Mouse (Mus musculus) lung, embryonic 14.5 days (tissue): ENCODE data around the gene Prss32. TPM values are rescaled to one million over a fixed set of nuclear protein-coding genes. Genes with fewer than 3 reads are reported as not detected.

Experiments
- ATAC-seq: fragments of 200-750 bp; cut with Nextera tagmentation; 2 replicates; pipeline ENCODE4 v1.8.0; 2017; ENCODE audit warnings: mild to moderate bottlenecking, moderate TSS enrichment, moderate library complexity; ENCODE audit not compliant: insufficient read depth
- DNase-seq: peaks from one replicate; pipeline ENCODE4 v3.0.0-alpha.2; 2015
- H3K27ac ChIP-seq: fragments of 300-500 bp; sonication (generic); 2 replicates; pipeline ENCODE4 v1.5.1; 2014; ENCODE audit warnings: low read depth, mild to moderate bottlenecking, moderate library complexity
- H3K27me3 ChIP-seq: fragments of 300-500 bp; sonication (generic); 2 replicates; pipeline ENCODE4 v1.6.1; 2014; ENCODE audit warnings: low read length, control low read depth; ENCODE audit not compliant: insufficient read depth
- H3K36me3 ChIP-seq: fragments of 300-500 bp; sonication (generic); 2 replicates; pipeline ENCODE4 v1.6.1; 2014; ENCODE audit warnings: control low read depth; ENCODE audit not compliant: insufficient read depth
- H3K4me1 ChIP-seq: fragments of 300-500 bp; sonication (generic); 2 replicates; pipeline ENCODE4 v1.6.1; 2014; ENCODE audit warnings: antibody characterized with exemption, control low read depth; ENCODE audit not compliant: insufficient read depth
- H3K4me2 ChIP-seq: fragments of 300-500 bp; sonication (generic); 2 replicates; pipeline ENCODE4 v1.6.1; 2014; ENCODE audit warnings: mild to moderate bottlenecking
- H3K4me3 ChIP-seq: fragments of 300-500 bp; sonication (generic); 2 replicates; pipeline ENCODE4 v1.5.1; 2014; ENCODE audit warnings: low read depth, low read length
- H3K9ac ChIP-seq: fragments of 300-500 bp; sonication (generic); 2 replicates; pipeline ENCODE4 v1.6.1; 2014
- H3K9me3 ChIP-seq: fragments of 300-500 bp; sonication (generic); 2 replicates; pipeline ENCODE4 v1.6.1; 2016; ENCODE audit warnings: low read depth, low read length, control low read depth
- CTCF ChIP-seq: IDR thresholded peaks from 2 replicates; pipeline ENCODE4 v1.5.1; 2016; ENCODE audit warnings: antibody characterized with exemption, low read depth
- WGBS: fragments of 180-500 bp; shearing (Covaris S2); extraction: QIAGEN DNeasy Blood & Tissue Kit; methylation state at CpG from one replicate; pipeline ENCODE4 v1.1.7; 2014; 5-methylcytosine and 5-hydroxymethylcytosine counted together
- polyA plus RNA-seq: library from polyadenylated mRNA; unstranded; fragments of >200 nt; fragmentation: Nextera tagmentation; extraction: Ambion mirVana; gene quantifications from 2 replicates; pipeline ENCODE4 v1.2.1, GENCODE M21; 2014

Prss32 gene
- not detected in 2 replicates for polyA plus RNA-seq

GRCm38 (mm10) chr17:23843812-23844273 is at the start of gene Prss32, which contains the start of gene Prss41:
TSS of gene Prss32 (plus strand) at chr17:23843855.
TSS of gene Prss41 (minus strand) at chr17:23844172.
- Histone ChIP-seq H3K9ac (no peak within 1 kb of the TSS), H3K4me1 (no peaks in the 10 kb centered on the region), H3K36me3 (no peaks in the 10 kb centered on the region), H3K9me3 (no peaks in the 10 kb centered on the region), H3K4me2 (peak within 1 kb of the TSS; percentile 48), H3K4me3 (no peak within 1 kb of the TSS), H3K27me3 (0 out of 2 replicates have a peak, but pooled peaks cover 3% of the 10 kb centered on the region), H3K27ac (no peak within 1 kb of the TSS)
- DNase-seq (peak; percentile 53), ATAC-seq (peak; percentile 58)
- peak; percentile 64 for TF ChIP-seq CTCF
- WGBS, result 15% methylated on average over 19 of the region's 19 CpGs

GRCm38 (mm10) chr17:23795323-23795722 is 48.3 kb upstream of the Prss32 start:
- H3K36me3 ChIP-seq, result no peaks in the 10 kb centered on the region
- 92% methylated on average over 8 of the region's 8 CpGs for WGBS
- no peak overlapping the region for H3K4me3 ChIP-seq
- no peak overlapping the region for H3K27ac ChIP-seq
- H3K9me3 ChIP-seq, result no peaks in the 10 kb centered on the region
- DNase-seq (no peak), ATAC-seq (no peak)
- no peaks in the 10 kb centered on the region for H3K4me1 ChIP-seq
- H3K27me3 ChIP-seq, result no peaks in the 10 kb centered on the region
- no peak overlapping the region for H3K9ac ChIP-seq
- no peak for TF ChIP-seq CTCF
- H3K4me2 ChIP-seq, result no peak overlapping the region

GRCm38 (mm10) chr17:23797316-23797715 is 46.3 kb upstream of the Prss32 start:
- 67% methylated on average over 7 of the region's 7 CpGs for WGBS
- no peak overlapping the region for H3K4me3 ChIP-seq
- H3K9ac ChIP-seq, result no peak overlapping the region
- H3K9me3 ChIP-seq, result no peaks in the 10 kb centered on the region
- no peak overlapping the region for H3K27ac ChIP-seq
- ATAC-seq, result no peak
- H3K4me1 ChIP-seq, result no peaks in the 10 kb centered on the region
- no peaks in the 10 kb centered on the region for H3K27me3 ChIP-seq
- H3K4me2 ChIP-seq, result no peak overlapping the region
- H3K36me3 ChIP-seq, result no peaks in the 10 kb centered on the region
- DNase-seq, result no peak
- TF ChIP-seq CTCF, result no peak

- Histone ChIP-seq H3K9ac (no peak overlapping the region), H3K4me2 (no peak overlapping the region), H3K9me3 (no peaks in the 10 kb centered on the region), H3K27ac (no peak overlapping the region), H3K4me3 (no peak overlapping the region), H3K36me3 (peaks cover under 1% of the 10 kb centered on the region), H3K27me3 (no peaks in the 10 kb centered on the region), H3K4me1 (peaks cover 11% of the 10 kb centered on the region; the same call in 1 of the 2 replicates)
- no peak for ATAC-seq
- no peak for TF ChIP-seq CTCF
- 90% methylated on average over 10 of the region's 10 CpGs for WGBS
- DNase-seq, result no peak
Measured at GRCm38 (mm10) chr17:23801627-23802026, 42.0 kb upstream of the Prss32 start.

GRCm38 (mm10) chr17:23802746-23803365 is 40.8 kb upstream of the Prss32 start:
- peaks cover 12% of the 10 kb centered on the region for H3K36me3 ChIP-seq
- H3K4me2 ChIP-seq, result peak overlapping the region; percentile 83
- H3K27ac ChIP-seq, result peak overlapping the region; percentile 94
- TF ChIP-seq CTCF, result 0 out of 2 replicates have a peak, but pooled peaks have one; percentile 1
- ATAC-seq (peak; percentile 99), DNase-seq (peak; percentile 99)
- under 1% methylated on average over 60 of the region's 60 CpGs for whole genome bisulfite sequencing
- no peaks in the 10 kb centered on the region for H3K27me3 ChIP-seq
- peak overlapping the region; percentile 99 for H3K4me3 ChIP-seq
- no peaks in the 10 kb centered on the region for H3K9me3 ChIP-seq
- peaks cover 14% of the 10 kb centered on the region; the same call in 1 of the 2 replicates for H3K4me1 ChIP-seq
- H3K9ac ChIP-seq, result peak overlapping the region; percentile 98

GRCm38 (mm10) chr17:23803366-23804041 is 40.2 kb upstream of the Prss32 start:
- Histone ChIP-seq H3K9ac (peak overlapping the region; percentile 98), H3K9me3 (no peaks in the 10 kb centered on the region), H3K27ac (peak overlapping the region; percentile 94), H3K4me2 (peak overlapping the region; percentile 83), H3K4me3 (peak overlapping the region; percentile 99), H3K27me3 (no peaks in the 10 kb centered on the region), H3K4me1 (peaks cover 14% of the 10 kb centered on the region; the same call in 1 of the 2 replicates), H3K36me3 (peaks cover 18% of the 10 kb centered on the region)
- DNase-seq, result peak; percentile 89
- TF ChIP-seq CTCF, result no peak
- WGBS, result under 1% methylated on average over 59 of the region's 83 CpGs
- ATAC-seq, result peak; percentile 62

GRCm38 (mm10) chr17:23804426-23805085 is 39.1 kb upstream of the Prss32 start:
- ATAC-seq, result no peak
- no peaks in the 10 kb centered on the region for H3K27me3 ChIP-seq
- H3K9ac ChIP-seq, result peak overlapping the region; percentile 98
- H3K9me3 ChIP-seq, result no peaks in the 10 kb centered on the region
- no peak for DNase-seq
- peak overlapping the region; percentile 99 for H3K4me3 ChIP-seq
- 0 out of 2 replicates have a peak overlapping the region, but pooled peaks have one; percentile 94 for H3K27ac ChIP-seq
- H3K4me1 ChIP-seq, result peaks cover 14% of the 10 kb centered on the region; the same call in 1 of the 2 replicates
- H3K36me3 ChIP-seq, result peaks cover 29% of the 10 kb centered on the region
- 1% methylated on average over 8 of the region's 8 CpGs for WGBS
- TF ChIP-seq CTCF, result no peak
- peak overlapping the region; percentile 83 for H3K4me2 ChIP-seq
